ENCODE assay signal across 9 mouse cellular contexts in the genomic region with DNA sequence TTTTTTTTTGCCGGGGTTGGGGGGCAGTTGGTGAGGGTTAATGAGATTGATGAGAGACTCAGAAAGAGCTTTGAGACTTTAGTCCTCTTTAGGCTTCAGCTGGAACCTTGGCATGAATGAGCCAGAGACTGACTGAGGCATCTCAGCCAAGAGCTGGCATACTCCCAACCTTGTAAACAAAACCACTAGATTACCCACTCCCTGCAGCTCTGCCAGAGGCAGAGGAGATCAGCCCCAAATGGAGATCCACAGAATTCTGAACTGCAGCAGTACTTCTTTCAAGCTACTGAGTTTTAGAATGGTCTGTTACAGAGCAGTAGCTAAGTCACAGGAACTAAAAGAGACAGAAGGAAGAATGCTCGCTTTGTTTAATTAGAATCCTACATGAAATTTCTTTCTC. TPM values are rescaled to one million over a fixed set of nuclear protein-coding genes. Genes with fewer than 3 reads are reported as not detected.
DNase-seq lines count a peak whose midpoint lies in the region; ATAC-seq lines count a peak whose summit lies in the region.
"Had no signal": no experiment of that assay in that cellular context is flagged by ENCODE, and none has a peak within 500 bp of the region (broad histone marks: within the 10 kb centered on the region; RNA-seq: fewer than 3 reads in every experiment).

No protein-coding gene starts in this region.

- H3K4me2 ChIP-seq in forebrain, embryonic 15.5 days (replicated peaks), result no peak overlapping the region
- H3K4me2 ChIP-seq in kidney, embryonic 16.5 days (replicated peaks; ENCODE audit: low read depth, low read length), result no peak overlapping the region

- no peaks in the 10 kb centered on the region for H3K27me3 ChIP-seq in forebrain, embryonic 15.5 days
- H3K27me3 ChIP-seq in forebrain, embryonic 10.5 days (ENCODE audit: poor library complexity, severe bottlenecking), result no peaks in the 10 kb centered on the region
- H3K27me3 ChIP-seq in kidney, embryonic 16.5 days (ENCODE audit: insufficient read depth, low read length), result no peaks in the 10 kb centered on the region
- H3K27me3 ChIP-seq: CH12.LX had no signal

- peaks cover 10% of the 10 kb centered on the region for H3K4me1 ChIP-seq in forebrain, embryonic 15.5 days
- no peaks in the 10 kb centered on the region for H3K4me1 ChIP-seq in forebrain, embryonic 10.5 days
- H3K4me1 ChIP-seq in kidney, embryonic 16.5 days (ENCODE audit: insufficient read depth, low read length), result no peaks in the 10 kb centered on the region

- peak; percentile 80 for ATAC-seq in forebrain, embryonic 15.5 days (replicated peaks)
- ATAC-seq in kidney, embryonic 16.5 days (ENCODE audit: low FRiP score, low TSS enrichment), result no peak
- ATAC-seq in inflammation-experienced regulatory T-cells, adult 6 months, result no peak

- no peaks in the 10 kb centered on the region for H3K9me3 ChIP-seq in forebrain, embryonic 15.5 days
- no peaks in the 10 kb centered on the region for H3K9me3 ChIP-seq in forebrain, embryonic 10.5 days
- no peaks in the 10 kb centered on the region for H3K9me3 ChIP-seq in kidney, embryonic 16.5 days (ENCODE audit: low read length)

- H3K27ac ChIP-seq in forebrain, embryonic 15.5 days (replicated peaks), result no peak overlapping the region
- no peak overlapping the region for H3K27ac ChIP-seq in forebrain, embryonic 10.5 days
- H3K27ac ChIP-seq in kidney, embryonic 16.5 days (ENCODE audit: low read length), result no peak overlapping the region

- H3K4me3 ChIP-seq in forebrain, embryonic 15.5 days, result no peak overlapping the region
- no peak overlapping the region for H3K4me3 ChIP-seq in forebrain, embryonic 10.5 days
- no peak overlapping the region for H3K4me3 ChIP-seq in kidney, embryonic 16.5 days (ENCODE audit: low read length)

- no peak for DNase-seq in forebrain, embryonic 10.5 days (ENCODE audit: extremely low spot score, low spot score)
- DNase-seq in retina, adult 2 months (ENCODE audit: low read depth, low spot score), result peak; percentile 11
- no peak for DNase-seq in retina, embryonic 14.5 days (ENCODE audit: low spot score)
- peak; percentile 49 for DNase-seq in heart, postnatal 4 days
- DNase-seq in right cerebral cortex, postnatal 10 days (ENCODE audit: low spot score in 2 of 2), result peak; percentile 75 to 77

- 0 out of 2 replicates have a peak, but pooled peaks cover 3% of the 10 kb centered on the region for H3K36me3 ChIP-seq in forebrain, embryonic 15.5 days
- peaks cover 5% of the 10 kb centered on the region for H3K36me3 ChIP-seq in forebrain, embryonic 10.5 days (replicated peaks)
- H3K36me3 ChIP-seq in kidney, embryonic 16.5 days (ENCODE audit: insufficient read depth, low read length), result 0 out of 2 replicates have a peak, but pooled peaks cover 3% of the 10 kb centered on the region

- WGBS in forebrain, embryonic 15.5 days, result 46% methylated on average over 2 of the region's 2 CpGs
- 97% methylated on average over 2 of the region's 2 CpGs for WGBS in forebrain, embryonic 10.5 days
- 79% methylated on average over 2 of the region's 2 CpGs for WGBS in kidney, embryonic 16.5 days

- no peak overlapping the region for H3K9ac ChIP-seq in forebrain, embryonic 15.5 days (replicated peaks)
- no peak overlapping the region for H3K9ac ChIP-seq in kidney, embryonic 16.5 days (replicated peaks; ENCODE audit: low read length)

RNA-seq across cellular contexts. Expression of a gene that starts 8.1 kb away (rescaled TPM):
- polyA plus RNA-seq in forebrain, embryonic 15.5 days (2015; fragmentation: Nextera tagmentation; extraction: Ambion mirVana), result 0.40 and 0.65 TPM in 2 replicates
- 0.19 TPM in 1 of 2 replicates, not detected in the other for polyA plus RNA-seq in forebrain, embryonic 10.5 days (2016; fragmentation: Nextera tagmentation; extraction: Ambion mirVana)
- total RNA-seq in heart, postnatal 4 days (2021), result not detected
- 0.46 TPM in 1 of 2 replicates, not detected in the other for polyA plus RNA-seq in kidney, embryonic 16.5 days (2015; fragmentation: Nextera tagmentation; extraction: Ambion mirVana)
- polyA plus RNA-seq in inflammation-experienced regulatory T-cells, adult 6 months (2017; shearing (Covaris generic)), result not detected
- total RNA-seq: CH12.LX had no signal

RNA-seq across cellular contexts. Expression of a gene that starts 52.7 kb away (rescaled TPM):
- 11.5 and 11.9 TPM in 2 replicates for polyA plus RNA-seq in forebrain, embryonic 15.5 days (2015; fragmentation: Nextera tagmentation; extraction: Ambion mirVana)
- polyA plus RNA-seq in forebrain, embryonic 10.5 days (2016; fragmentation: Nextera tagmentation; extraction: Ambion mirVana), result 9.0 and 9.4 TPM in 2 replicates
- total RNA-seq in heart, postnatal 4 days (2021), result 100 to 1,000 TPM; 104 to 107 TPM
- polyA plus RNA-seq in kidney, embryonic 16.5 days (2015; fragmentation: Nextera tagmentation; extraction: Ambion mirVana), result 26.3 and 32.8 TPM in 2 replicates
- 1 to 10 TPM; 2.6 to 5.2 (median 3.5) TPM for polyA plus RNA-seq in inflammation-experienced regulatory T-cells, adult 6 months (2017; shearing (Covaris generic))

Comparison
In these comparisons a context has a peak if more than half of its experiments do, and no peak if none do; other contexts are left out.
1. DNase-seq: peak in retina, adult 2 months (single experiment), heart, postnatal 4 days (single experiment) and right cerebral cortex, postnatal 10 days (2 of 2); none in forebrain, embryonic 10.5 days (single experiment) and retina, embryonic 14.5 days (single experiment).